Mouse (Mus musculus) kidney, embryonic 14.5 days (tissue): Measurements from ENCODE around the gene Slc1a6. TPM values are rescaled to one million over a fixed set of nuclear protein-coding genes. Genes with fewer than 3 reads are reported as not detected.

ENCODE experiments used
- ATAC-seq: fragments of 200-750 bp; cut with Nextera tagmentation; 2 replicates; pipeline ENCODE4 v1.8.0; 2017; ENCODE audit warnings: moderate number of reproducible peaks, mild to moderate bottlenecking, moderate TSS enrichment, moderate library complexity; ENCODE audit not compliant: low FRiP score, low TSS enrichment
- H3K27ac ChIP-seq: fragments of 300-500 bp; sonication (generic); 2 replicates; pipeline ENCODE4 v1.5.1; 2014; ENCODE audit warnings: low read depth, mild to moderate bottlenecking, low read length, moderate library complexity, mixed read lengths
- H3K27me3 ChIP-seq: fragments of 300-500 bp; sonication (generic); 2 replicates; pipeline ENCODE4 v1.6.1; 2014; ENCODE audit warnings: mild to moderate bottlenecking, low read length; ENCODE audit not compliant: control insufficient read depth, insufficient read depth
- H3K36me3 ChIP-seq: fragments of 300-500 bp; sonication (generic); 2 replicates; pipeline ENCODE4 v1.6.1; 2014; ENCODE audit warnings: low read length, mixed read lengths; ENCODE audit not compliant: control insufficient read depth, insufficient read depth
- H3K4me1 ChIP-seq: fragments of 300-500 bp; sonication (generic); 2 replicates; pipeline ENCODE4 v1.6.1; 2014; ENCODE audit warnings: low read length, mixed read lengths; ENCODE audit not compliant: control insufficient read depth, insufficient read depth
- H3K4me2 ChIP-seq: fragments of 300-500 bp; sonication (generic); replicated peaks from 2 replicates; pipeline ENCODE4 v1.6.1; 2014; ENCODE audit warnings: low read depth, mild to moderate bottlenecking, low read length
- H3K4me3 ChIP-seq: fragments of 300-500 bp; sonication (generic); 2 replicates; pipeline ENCODE4 v1.5.1; 2014; ENCODE audit warnings: mild to moderate bottlenecking, low read length
- H3K9ac ChIP-seq: fragments of 300-500 bp; sonication (generic); 2 replicates; pipeline ENCODE4 v1.6.1; 2014; ENCODE audit warnings: low read depth, mild to moderate bottlenecking, low read length, moderate library complexity
- H3K9me3 ChIP-seq: fragments of 300-500 bp; sonication (generic); 2 replicates; pipeline ENCODE4 v1.6.1; 2016; ENCODE audit warnings: low read length; ENCODE audit not compliant: control insufficient read depth
- WGBS: fragments of 180-500 bp; shearing (Covaris S2); extraction: QIAGEN DNeasy Blood & Tissue Kit; methylation state at CpG from one replicate; pipeline ENCODE4 v1.1.7; 2014; 5-methylcytosine and 5-hydroxymethylcytosine counted together
- polyA plus RNA-seq: library from polyadenylated mRNA; unstranded; fragments of >200 nt; fragmentation: Nextera tagmentation; extraction: Ambion mirVana; gene quantifications from 2 replicates; pipeline ENCODE4 v1.2.1, GENCODE M21; 2014

Slc1a6 gene
- 0.27 and 0.84 TPM in 2 replicates for polyA plus RNA-seq

- no peaks in the 10 kb centered on the region for H3K27me3 ChIP-seq
- no peaks in the 10 kb centered on the region for H3K36me3 ChIP-seq
- WGBS, result under 1% methylated on average over 42 of the region's 54 CpGs
- no peak within 1 kb of the TSS for H3K27ac ChIP-seq
- peak within 1 kb of the TSS; percentile 64 for H3K9ac ChIP-seq
- peak within 1 kb of the TSS; percentile 59 for H3K4me3 ChIP-seq
- peak; percentile 79 for ATAC-seq
- no peaks in the 10 kb centered on the region for H3K4me1 ChIP-seq
- H3K9me3 ChIP-seq, result no peaks in the 10 kb centered on the region
- H3K4me2 ChIP-seq, result peak within 1 kb of the TSS; percentile 97
Observed at GRCm38 (mm10) chr10:78779981-78780651, at the start of gene Slc1a6. Gene Slc1a6 (plus strand): TSS chr10:78780496.

GRCm38 (mm10) chr10:78739821-78740220, 40.5 kb upstream of the Slc1a6 start:
- Histone ChIP-seq H3K9me3 (no peaks in the 10 kb centered on the region), H3K9ac (no peak overlapping the region), H3K27me3 (no peaks in the 10 kb centered on the region; the same call in 1 of the 2 replicates), H3K4me1 (no peaks in the 10 kb centered on the region), H3K36me3 (no peaks in the 10 kb centered on the region), H3K27ac (no peak overlapping the region), H3K4me3 (no peak overlapping the region), H3K4me2 (no peak overlapping the region)
- WGBS, result 79% methylated on average over 4 of the region's 4 CpGs
- no peak for ATAC-seq

GRCm38 (mm10) chr10:78743721-78744120, 36.6 kb upstream of the Slc1a6 start:
- H3K27me3 ChIP-seq, result no peaks in the 10 kb centered on the region
- no peaks in the 10 kb centered on the region for H3K4me1 ChIP-seq
- H3K4me2 ChIP-seq, result no peak overlapping the region
- no peaks in the 10 kb centered on the region for H3K9me3 ChIP-seq
- no peak overlapping the region for H3K9ac ChIP-seq
- H3K36me3 ChIP-seq, result no peaks in the 10 kb centered on the region
- H3K27ac ChIP-seq, result no peak overlapping the region
- H3K4me3 ChIP-seq, result no peak overlapping the region
- no peak for ATAC-seq

GRCm38 (mm10) chr10:78745453-78746232, 34.7 kb upstream of the Slc1a6 start:
- no peaks in the 10 kb centered on the region for H3K27me3 ChIP-seq
- no peaks in the 10 kb centered on the region for H3K4me1 ChIP-seq
- H3K27ac ChIP-seq, result no peak overlapping the region
- H3K4me3 ChIP-seq, result no peak overlapping the region
- no peak overlapping the region for H3K9ac ChIP-seq
- ATAC-seq, result no peak
- no peaks in the 10 kb centered on the region for H3K36me3 ChIP-seq
- WGBS, result 54% methylated on average over 4 of the region's 4 CpGs
- no peaks in the 10 kb centered on the region for H3K9me3 ChIP-seq
- H3K4me2 ChIP-seq, result no peak overlapping the region

GRCm38 (mm10) chr10:78747035-78747721, 33.1 kb upstream of the Slc1a6 start:
- no peaks in the 10 kb centered on the region for H3K9me3 ChIP-seq
- no peaks in the 10 kb centered on the region for H3K36me3 ChIP-seq
- no peak overlapping the region for H3K27ac ChIP-seq
- ATAC-seq, result peak; percentile 78
- H3K4me1 ChIP-seq, result peaks cover 6% of the 10 kb centered on the region; the same call in 1 of the 2 replicates
- peak overlapping the region; percentile 52 for H3K4me2 ChIP-seq
- H3K9ac ChIP-seq, result no peak overlapping the region
- H3K4me3 ChIP-seq, result peak overlapping the region; percentile 36
- no peaks in the 10 kb centered on the region for H3K27me3 ChIP-seq
- WGBS, result 2% methylated on average over 27 of the region's 27 CpGs

- H3K27me3 ChIP-seq, result no peaks in the 10 kb centered on the region
- no peak overlapping the region for H3K27ac ChIP-seq
- H3K9me3 ChIP-seq, result no peaks in the 10 kb centered on the region
- H3K4me3 ChIP-seq, result no peak overlapping the region
- no peak overlapping the region for H3K4me2 ChIP-seq
- 78% methylated on average over 13 of the region's 13 CpGs for WGBS
- H3K36me3 ChIP-seq, result no peaks in the 10 kb centered on the region
- no peak overlapping the region for H3K9ac ChIP-seq
- peaks cover 6% of the 10 kb centered on the region; the same call in 1 of the 2 replicates for H3K4me1 ChIP-seq
- no peak for ATAC-seq
Observed at GRCm38 (mm10) chr10:78748161-78748560, 32.1 kb upstream of the Slc1a6 start.

- Histone ChIP-seq H3K4me2 (no peak overlapping the region), H3K9me3 (no peaks in the 10 kb centered on the region), H3K36me3 (no peaks in the 10 kb centered on the region), H3K27me3 (no peaks in the 10 kb centered on the region), H3K9ac (no peak overlapping the region), H3K27ac (no peak overlapping the region), H3K4me1 (peaks cover 6% of the 10 kb centered on the region; the same call in 1 of the 2 replicates), H3K4me3 (no peak overlapping the region)
- WGBS, result 82% methylated on average over 6 of the region's 6 CpGs
- ATAC-seq, result no peak
Observed at GRCm38 (mm10) chr10:78748946-78749345, 31.4 kb upstream of the Slc1a6 start.

- 2% methylated on average over 50 of the region's 61 CpGs for WGBS
- peak within 1 kb of the TSS; percentile 74 for H3K4me2 ChIP-seq
- no peak within 1 kb of the TSS for H3K27ac ChIP-seq
- no peaks in the 10 kb centered on the region for H3K9me3 ChIP-seq
- H3K36me3 ChIP-seq, result no peaks in the 10 kb centered on the region
- no peaks in the 10 kb centered on the region for H3K27me3 ChIP-seq
- peaks cover 6% of the 10 kb centered on the region; the same call in 1 of the 2 replicates for H3K4me1 ChIP-seq
- H3K4me3 ChIP-seq, result peak within 1 kb of the TSS; percentile 53
- peak; percentile 93 for ATAC-seq
- peak within 1 kb of the TSS; percentile 59 for H3K9ac ChIP-seq
Observed at GRCm38 (mm10) chr10:78752452-78753191, 27.7 kb upstream of the Slc1a6 start, which contains the start of gene Ccdc105. Gene Ccdc105 (minus strand): TSS chr10:78753065.
